Mouse (Mus musculus) heart, postnatal 36 days (tissue): ENCODE results near the gene Kbtbd12. TPM values are rescaled to one million over a fixed set of nuclear protein-coding genes. Genes with fewer than 3 reads are reported as not detected.
A peak's percentile ranks its signal among the peaks of the same experiment; 100 is the strongest.

ENCODE experiments used
- DNase-seq, 2 experiments: peaks; one replicate each; pipeline ENCODE4 v3.0.0; 2021 to 2022
- intact Hi-C: fragments of 180-260 bp; cut with DNase I; formaldehyde crosslinking; loops from one replicate; pipeline ENCODE4 v1.15.1; 2025
- total RNA-seq, 2 experiments: library from RNA; stranded (reverse); gene quantifications; 2 replicates each; pipeline ENCODE4 v1.2.3; 2021

Gene Kbtbd12
- total RNA-seq, 2 experiments from 2014 or later: 30.3 to 39.1 TPM

- DNase-seq: no peak
- intact Hi-C loops: loop anchor here (5.0 kb wide), 1 partner anchor 273 kb away; no protein-coding TSS in a partner anchor
Observed at GRCm38 (mm10) chr6:88559688-88560087, 78.1 kb downstream of the Kbtbd12 start.

GRCm38 (mm10) chr6:88558076-88558475, 79.7 kb downstream of the Kbtbd12 start:
- DNase-seq: no peak
- intact Hi-C loops: no loop called here

- no peak for DNase-seq
- intact Hi-C loops: no loop called here
Observed at GRCm38 (mm10) chr6:88557548-88557947, 80.2 kb downstream of the Kbtbd12 start.

- no peak for DNase-seq
- intact Hi-C loops: loop anchor here (1.0 to 5.0 kb wide), 2 partner anchors 305 to 357 kb away; no protein-coding TSS in a partner anchor
Observed at GRCm38 (mm10) chr6:88549916-88550315, 87.8 kb downstream of the Kbtbd12 start.

GRCm38 (mm10) chr6:88549137-88549814, 88.5 kb downstream of the Kbtbd12 start:
- peak; percentile 66 to 77 for DNase-seq

GRCm38 (mm10) chr6:88548405-88549049, 89.2 kb downstream of the Kbtbd12 start:
- DNase-seq: no peak
- intact Hi-C loops: loop anchor here (1.0 kb wide), 1 partner anchor 307 kb away; no protein-coding TSS in a partner anchor

More at GRCm38 (mm10) chr6:88549137-88549814, 88.5 kb downstream of the Kbtbd12 start:
- intact Hi-C loops: loop anchor here (1.0 kb wide), 1 partner anchor 306 kb away; no protein-coding TSS in a partner anchor

- intact Hi-C loops: no loop called here
Observed at GRCm38 (mm10) chr6:88545397-88545790, 92.4 kb downstream of the Kbtbd12 start.

GRCm38 (mm10) chr6:88544644-88545396, 92.9 kb downstream of the Kbtbd12 start:
- DNase-seq: no peak
- intact Hi-C loops: no loop called here

More at GRCm38 (mm10) chr6:88545397-88545790, 92.4 kb downstream of the Kbtbd12 start:
- no peak for DNase-seq

- DNase-seq: no peak
- intact Hi-C loops: no loop called here
Observed at GRCm38 (mm10) chr6:88544241-88544640, 93.5 kb downstream of the Kbtbd12 start.

- DNase-seq: no peak
- intact Hi-C loops: no loop called here
Observed at GRCm38 (mm10) chr6:88540093-88540755, 97.5 kb downstream of the Kbtbd12 start.

GRCm38 (mm10) chr6:88530306-88530705, 107.4 kb downstream of the Kbtbd12 start:
- intact Hi-C loops: no loop called here

GRCm38 (mm10) chr6:88524056-88524455, 113.7 kb downstream of the Kbtbd12 start:
- intact Hi-C loops: no loop called here
- DNase-seq: no peak

More at GRCm38 (mm10) chr6:88530306-88530705, 107.4 kb downstream of the Kbtbd12 start:
- no peak for DNase-seq

GRCm38 (mm10) chr6:88523451-88523850, 114.3 kb downstream of the Kbtbd12 start:
- DNase-seq: no peak
- intact Hi-C loops: no loop called here

GRCm38 (mm10) chr6:88523043-88523442, 114.7 kb downstream of the Kbtbd12 start:
- no peak for DNase-seq
- intact Hi-C loops: no loop called here

- DNase-seq: no peak
Observed at GRCm38 (mm10) chr6:88522606-88523005, 115.1 kb downstream of the Kbtbd12 start.

GRCm38 (mm10) chr6:88521821-88522220, 115.9 kb downstream of the Kbtbd12 start:
- DNase-seq: no peak
- intact Hi-C loops: no loop called here

More at GRCm38 (mm10) chr6:88522606-88523005, 115.1 kb downstream of the Kbtbd12 start:
- intact Hi-C loops: no loop called here

- intact Hi-C loops: loop anchor here (5.0 kb wide), 1 partner anchor 51 kb away; the partner anchor contains the start of gene Ruvbl1
- peak; percentile 92 to 94 for DNase-seq
Observed at GRCm38 (mm10) chr6:88518404-88519263, 119.1 kb downstream of the Kbtbd12 start, which contains the start of gene Sec61a1. Gene Sec61a1, minus strand, starts transcription at chr6:88518905.

- DNase-seq: no peak
- intact Hi-C loops: loop anchor here (5.0 kb wide), 1 partner anchor 51 kb away; the partner anchor contains the start of gene Ruvbl1
Observed at GRCm38 (mm10) chr6:88517701-88518403, 119.9 kb downstream of the Kbtbd12 start.
